Mouse (Mus musculus): ENCODE measurements around the gene Exoc6b. TPM values are rescaled to one million over a fixed set of nuclear protein-coding genes. Genes with fewer than 3 reads are reported as not detected.

The Exoc6b gene
- polyA plus RNA-seq, 1 experiment from 2014 or later: 27.6 TPM

DNA sequence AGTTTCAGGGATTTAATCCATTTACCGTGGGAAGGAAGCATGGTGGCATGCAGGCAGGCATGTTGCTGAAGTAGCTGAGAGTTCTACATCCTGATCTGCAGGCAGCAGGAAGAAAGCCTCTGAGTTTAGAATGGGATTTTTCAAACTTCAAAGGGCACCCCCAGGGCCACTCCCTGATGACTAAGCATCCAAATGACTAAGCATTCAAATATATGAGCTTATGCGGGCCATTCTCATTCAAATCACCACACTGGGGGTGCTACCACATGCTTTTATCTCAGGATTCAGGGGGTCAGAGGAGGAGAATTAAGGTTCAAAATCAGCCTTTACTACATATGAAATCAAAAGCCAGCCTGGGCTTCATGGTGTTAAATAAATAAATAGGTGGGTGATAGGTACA is 5.7 kb upstream of the Exoc6b start:
- 17% methylated on average over 2 of the region's 2 CpGs for WGBS
- no peak for ATAC-seq (replicated peaks; ENCODE audit: low FRiP score, low TSS enrichment, low read depth)
- Histone ChIP-seq H3K27me3 (replicated peaks; ENCODE audit: control insufficient read depth, insufficient read depth, low read length) (no peaks in the 10 kb centered on the region), H3K4me3 (ENCODE audit: low read depth, low read length) (no peak overlapping the region), H3K9me3 (ENCODE audit: control insufficient read depth, low read length) (no peaks in the 10 kb centered on the region), H3K36me3 (ENCODE audit: control insufficient read depth, insufficient read depth, low read length) (no peaks in the 10 kb centered on the region), H3K9ac (ENCODE audit: low read length) (no peak overlapping the region), H3K4me1 (replicated peaks; ENCODE audit: control insufficient read depth, insufficient read depth, low read length) (no peaks in the 10 kb centered on the region), H3K27ac (ENCODE audit: low read depth) (no peak overlapping the region), H3K4me2 (ENCODE audit: low read length) (no peak overlapping the region)
- no peak for DNase-seq (ENCODE audit: low spot score)

DNA sequence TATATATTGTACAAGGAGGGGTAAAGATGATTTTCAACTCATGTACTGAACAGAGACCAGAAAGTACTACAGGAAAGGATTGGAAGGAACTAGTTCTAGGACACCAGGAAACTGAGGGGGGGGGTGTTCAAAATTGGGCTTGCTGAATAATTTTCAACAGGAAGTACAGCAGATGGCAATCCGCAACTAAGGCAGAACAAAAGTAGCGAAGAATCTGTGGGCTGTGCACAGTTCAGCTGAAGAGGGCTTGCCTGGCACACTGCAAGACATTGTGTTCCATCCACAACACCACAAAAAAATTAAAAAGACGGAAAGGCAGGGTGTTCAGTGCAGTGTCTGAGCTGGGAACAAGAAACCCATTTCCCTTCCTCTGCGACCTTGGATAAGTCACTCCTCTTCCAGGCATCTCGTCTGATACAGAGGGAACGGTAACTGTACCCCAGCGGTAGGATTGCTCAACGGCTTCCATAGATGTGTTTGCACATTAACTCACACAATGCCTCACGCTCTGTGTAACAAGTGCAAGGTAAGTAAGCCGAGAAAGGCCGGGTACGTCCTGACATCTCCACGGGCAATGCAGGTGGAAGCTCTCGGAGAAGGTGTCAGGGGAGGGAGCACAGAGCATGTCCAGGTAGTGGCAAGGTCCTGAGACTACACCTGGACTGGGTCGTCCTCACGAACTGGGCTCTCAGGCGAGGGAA is 841 bp downstream of the Exoc6b start:
- no peaks in the 10 kb centered on the region for H3K36me3 ChIP-seq (ENCODE audit: control insufficient read depth, insufficient read depth, low read length)
- peaks cover 4% of the 10 kb centered on the region; the same call in 1 of the 2 replicates for H3K4me1 ChIP-seq (replicated peaks; ENCODE audit: control insufficient read depth, insufficient read depth, low read length)
- no peaks in the 10 kb centered on the region for H3K27me3 ChIP-seq (replicated peaks; ENCODE audit: control insufficient read depth, insufficient read depth, low read length)
- no peaks in the 10 kb centered on the region for H3K9me3 ChIP-seq (ENCODE audit: control insufficient read depth, low read length)
- 4% methylated on average over 17 of the region's 17 CpGs for WGBS
- ATAC-seq (replicated peaks; ENCODE audit: low FRiP score, low TSS enrichment, low read depth): peak; percentile 1
- H3K27ac ChIP-seq (ENCODE audit: low read depth): peak overlapping the region; percentile 77
- peak; percentile 73 for DNase-seq (ENCODE audit: low spot score)
- H3K4me3 ChIP-seq (ENCODE audit: low read depth, low read length): peak overlapping the region; percentile 83
- H3K4me2 ChIP-seq (ENCODE audit: low read length): peak overlapping the region; percentile 70
- H3K9ac ChIP-seq (ENCODE audit: low read length): peak overlapping the region; percentile 75

DNA sequence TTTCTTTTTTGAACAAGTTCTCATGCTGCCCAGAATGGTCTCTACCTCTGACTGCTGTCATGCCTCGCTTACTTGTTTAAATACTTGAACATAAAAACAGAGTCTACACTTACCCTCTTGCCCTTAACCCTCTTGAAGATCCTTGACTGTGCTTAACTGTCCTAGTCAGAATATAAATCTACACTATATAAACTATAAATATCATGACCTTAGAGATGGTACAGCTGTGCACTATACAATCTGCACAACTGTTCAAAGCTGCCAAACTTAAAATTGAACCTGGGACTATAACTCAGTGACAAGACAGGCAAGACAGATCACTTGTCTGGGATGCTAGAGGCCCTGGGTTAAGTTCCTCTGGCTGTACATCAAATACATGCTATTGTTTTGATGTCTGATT is 11.7 kb downstream of the Exoc6b start:
- Histone ChIP-seq H3K27me3 (replicated peaks; ENCODE audit: control insufficient read depth, insufficient read depth, low read length) (no peaks in the 10 kb centered on the region), H3K4me1 (replicated peaks; ENCODE audit: control insufficient read depth, insufficient read depth, low read length) (no peaks in the 10 kb centered on the region), H3K9me3 (ENCODE audit: control insufficient read depth, low read length) (no peaks in the 10 kb centered on the region), H3K36me3 (ENCODE audit: control insufficient read depth, insufficient read depth, low read length) (no peaks in the 10 kb centered on the region), H3K4me2 (ENCODE audit: low read length) (no peak overlapping the region), H3K9ac (ENCODE audit: low read length) (no peak overlapping the region), H3K4me3 (ENCODE audit: low read depth, low read length) (no peak overlapping the region), H3K27ac (ENCODE audit: low read depth) (no peak overlapping the region)
- 30% methylated on average over 1 of the region's 1 CpGs for WGBS
- DNase-seq (ENCODE audit: low spot score) (no peak), ATAC-seq (replicated peaks; ENCODE audit: low FRiP score, low TSS enrichment, low read depth) (no peak)

DNA sequence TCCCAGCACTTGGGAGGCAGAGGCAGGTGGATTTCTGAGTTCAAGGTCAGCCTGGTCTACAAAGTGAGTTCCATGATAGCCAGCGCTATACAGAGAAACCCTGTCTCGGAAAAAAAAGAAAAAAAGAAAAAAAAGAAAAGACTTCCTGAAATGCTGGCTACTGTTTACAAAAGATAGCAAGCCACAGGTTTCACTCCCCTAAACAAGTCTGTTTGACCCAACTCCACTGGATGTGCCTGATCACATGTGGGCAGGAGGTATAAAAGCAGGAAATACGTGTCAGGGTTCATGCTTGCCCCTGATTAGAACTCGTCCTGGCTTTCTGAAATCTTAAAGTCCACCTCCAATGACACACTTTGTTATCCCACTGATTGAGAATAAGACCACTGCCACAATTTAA is 18.2 kb downstream of the Exoc6b start:
- Histone ChIP-seq H3K9me3 (ENCODE audit: control insufficient read depth, low read length) (no peaks in the 10 kb centered on the region), H3K27ac (ENCODE audit: low read depth) (no peak overlapping the region), H3K4me1 (replicated peaks; ENCODE audit: control insufficient read depth, insufficient read depth, low read length) (no peaks in the 10 kb centered on the region), H3K9ac (ENCODE audit: low read length) (no peak overlapping the region), H3K27me3 (replicated peaks; ENCODE audit: control insufficient read depth, insufficient read depth, low read length) (peaks cover 3% of the 10 kb centered on the region), H3K4me3 (ENCODE audit: low read depth, low read length) (no peak overlapping the region), H3K36me3 (ENCODE audit: control insufficient read depth, insufficient read depth, low read length) (no peaks in the 10 kb centered on the region), H3K4me2 (ENCODE audit: low read length) (no peak overlapping the region)
- 89% methylated on average over 4 of the region's 4 CpGs for WGBS
- no peak for ATAC-seq (replicated peaks; ENCODE audit: low FRiP score, low TSS enrichment, low read depth)
- no peak for DNase-seq (ENCODE audit: low spot score)

DNA sequence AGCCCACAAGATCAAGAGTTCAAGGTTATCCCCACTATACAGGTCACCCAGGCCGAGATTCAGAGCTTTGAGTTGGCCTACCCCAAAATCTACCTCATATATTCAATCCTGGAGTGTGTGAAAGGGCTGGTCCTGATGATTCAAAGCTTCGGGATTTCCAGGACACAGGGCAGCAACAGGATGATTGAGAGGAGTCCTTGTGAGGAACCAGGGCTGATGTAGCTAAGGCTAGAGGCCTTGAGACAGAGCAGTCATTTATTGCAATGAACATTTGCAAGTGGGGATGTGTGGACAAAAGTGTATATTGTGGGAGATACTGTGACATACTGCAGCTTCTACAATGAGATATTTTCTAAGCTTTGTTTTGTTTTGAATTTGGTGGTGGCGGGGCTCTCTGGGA is 22.8 kb downstream of the Exoc6b start:
- no peak overlapping the region for H3K4me2 ChIP-seq (ENCODE audit: low read length)
- no peaks in the 10 kb centered on the region for H3K9me3 ChIP-seq (ENCODE audit: control insufficient read depth, low read length)
- ATAC-seq (replicated peaks; ENCODE audit: low FRiP score, low TSS enrichment, low read depth) (no peak), DNase-seq (ENCODE audit: low spot score) (no peak)
- no peak overlapping the region for H3K9ac ChIP-seq (ENCODE audit: low read length)
- no peaks in the 10 kb centered on the region; the same call in 1 of the 2 replicates for H3K27me3 ChIP-seq (replicated peaks; ENCODE audit: control insufficient read depth, insufficient read depth, low read length)
- no peak overlapping the region for H3K27ac ChIP-seq (ENCODE audit: low read depth)
- H3K36me3 ChIP-seq (ENCODE audit: control insufficient read depth, insufficient read depth, low read length): no peaks in the 10 kb centered on the region
- H3K4me1 ChIP-seq (replicated peaks; ENCODE audit: control insufficient read depth, insufficient read depth, low read length): no peaks in the 10 kb centered on the region
- H3K4me3 ChIP-seq (ENCODE audit: low read depth, low read length): no peak overlapping the region
- 86% methylated on average over 3 of the region's 3 CpGs for WGBS

DNA sequence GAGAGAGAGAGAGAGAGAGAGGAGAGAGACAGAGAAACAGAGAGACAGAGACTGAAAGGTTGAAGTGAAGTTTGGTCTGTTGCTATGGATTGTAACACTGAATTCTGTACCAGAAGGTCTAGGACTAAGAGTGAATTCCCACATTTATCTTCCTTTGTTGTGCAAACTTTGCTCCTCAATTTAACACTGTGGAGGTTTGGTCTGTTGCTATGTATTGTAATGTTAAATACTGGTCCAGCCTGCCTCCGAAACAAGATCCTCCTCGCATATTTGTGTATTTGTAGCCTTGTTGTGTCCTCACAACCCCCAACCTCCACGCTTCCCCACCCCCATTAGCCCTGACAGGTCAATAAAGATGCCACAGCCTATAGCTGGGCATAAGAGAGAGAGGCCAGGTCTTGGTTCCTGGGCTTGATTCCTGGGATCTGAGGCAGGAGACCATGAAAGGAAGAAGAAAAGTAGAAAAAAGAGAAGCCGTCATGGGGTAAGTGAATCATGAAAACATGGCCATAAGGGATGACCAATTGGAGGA is 24.6 kb downstream of the Exoc6b start:
- WGBS: 59% methylated on average over 4 of the region's 4 CpGs
- Histone ChIP-seq H3K9me3 (ENCODE audit: control insufficient read depth, low read length) (no peaks in the 10 kb centered on the region), H3K4me2 (ENCODE audit: low read length) (no peak overlapping the region), H3K4me1 (replicated peaks; ENCODE audit: control insufficient read depth, insufficient read depth, low read length) (no peaks in the 10 kb centered on the region), H3K27ac (ENCODE audit: low read depth) (no peak overlapping the region), H3K27me3 (replicated peaks; ENCODE audit: control insufficient read depth, insufficient read depth, low read length) (no peaks in the 10 kb centered on the region; the same call in 1 of the 2 replicates), H3K4me3 (ENCODE audit: low read depth, low read length) (no peak overlapping the region), H3K9ac (ENCODE audit: low read length) (no peak overlapping the region), H3K36me3 (ENCODE audit: control insufficient read depth, insufficient read depth, low read length) (no peaks in the 10 kb centered on the region)
- no peak for DNase-seq (ENCODE audit: low spot score)
- ATAC-seq (replicated peaks; ENCODE audit: low FRiP score, low TSS enrichment, low read depth): no peak

DNA sequence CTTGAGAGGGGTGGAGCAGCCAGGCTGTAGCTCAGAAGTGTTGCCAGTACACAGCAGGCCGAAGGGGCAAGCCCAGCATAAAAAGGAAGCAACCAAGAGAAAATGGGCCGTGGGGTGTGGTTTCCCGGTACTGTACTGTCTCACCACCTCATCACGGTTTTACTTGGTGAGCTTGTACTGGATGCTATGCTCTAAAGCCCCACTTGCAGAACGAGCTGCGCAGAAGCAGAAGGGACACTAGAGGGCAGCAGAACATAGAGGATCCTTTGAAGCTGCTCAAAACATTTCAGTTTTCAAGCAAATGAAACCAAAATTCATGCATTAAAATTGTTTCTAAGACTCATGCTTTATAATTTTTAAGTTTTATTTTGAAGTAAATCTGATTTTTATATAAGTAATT is 31.6 kb downstream of the Exoc6b start:
- H3K27me3 ChIP-seq (replicated peaks; ENCODE audit: control insufficient read depth, insufficient read depth, low read length): no peaks in the 10 kb centered on the region
- no peaks in the 10 kb centered on the region for H3K9me3 ChIP-seq (ENCODE audit: control insufficient read depth, low read length)
- 8% methylated on average over 6 of the region's 6 CpGs for WGBS
- no peaks in the 10 kb centered on the region for H3K4me1 ChIP-seq (replicated peaks; ENCODE audit: control insufficient read depth, insufficient read depth, low read length)
- H3K4me3 ChIP-seq (ENCODE audit: low read depth, low read length): no peak overlapping the region
- no peak overlapping the region for H3K4me2 ChIP-seq (ENCODE audit: low read length)
- ATAC-seq (replicated peaks; ENCODE audit: low FRiP score, low TSS enrichment, low read depth): no peak
- DNase-seq (ENCODE audit: low spot score): peak; percentile 73
- no peaks in the 10 kb centered on the region for H3K36me3 ChIP-seq (ENCODE audit: control insufficient read depth, insufficient read depth, low read length)
- H3K9ac ChIP-seq (ENCODE audit: low read length): no peak overlapping the region
- H3K27ac ChIP-seq (ENCODE audit: low read depth): no peak overlapping the region

DNA sequence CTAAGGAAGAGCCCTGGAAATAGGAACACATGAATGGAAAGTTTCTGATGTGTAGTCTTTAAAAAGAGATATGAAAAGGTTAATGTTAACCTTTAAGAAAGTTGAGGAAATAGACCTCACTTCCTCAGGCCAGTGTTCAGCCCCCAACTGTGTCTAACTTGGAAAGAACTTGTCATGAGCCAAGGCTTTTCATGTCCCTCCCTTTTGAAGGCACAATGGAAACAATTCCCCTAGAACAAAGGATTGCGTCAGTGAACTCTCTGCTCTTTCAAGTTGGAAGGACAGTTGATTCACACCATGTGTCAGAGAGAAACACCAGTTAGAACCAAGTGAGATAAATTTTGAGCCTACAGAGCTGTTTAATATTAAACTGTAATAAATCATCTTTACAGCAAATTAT is 39.6 kb downstream of the Exoc6b start:
- DNase-seq (ENCODE audit: low spot score): no peak
- 84% methylated on average over 1 of the region's 1 CpGs for WGBS
- Histone ChIP-seq H3K27me3 (replicated peaks; ENCODE audit: control insufficient read depth, insufficient read depth, low read length) (no peaks in the 10 kb centered on the region), H3K4me2 (ENCODE audit: low read length) (no peak overlapping the region), H3K4me1 (replicated peaks; ENCODE audit: control insufficient read depth, insufficient read depth, low read length) (no peaks in the 10 kb centered on the region), H3K36me3 (ENCODE audit: control insufficient read depth, insufficient read depth, low read length) (no peaks in the 10 kb centered on the region), H3K4me3 (ENCODE audit: low read depth, low read length) (no peak overlapping the region), H3K9me3 (ENCODE audit: control insufficient read depth, low read length) (no peaks in the 10 kb centered on the region), H3K9ac (ENCODE audit: low read length) (no peak overlapping the region), H3K27ac (ENCODE audit: low read depth) (no peak overlapping the region)
- no peak for ATAC-seq (replicated peaks; ENCODE audit: low FRiP score, low TSS enrichment, low read depth)

DNA sequence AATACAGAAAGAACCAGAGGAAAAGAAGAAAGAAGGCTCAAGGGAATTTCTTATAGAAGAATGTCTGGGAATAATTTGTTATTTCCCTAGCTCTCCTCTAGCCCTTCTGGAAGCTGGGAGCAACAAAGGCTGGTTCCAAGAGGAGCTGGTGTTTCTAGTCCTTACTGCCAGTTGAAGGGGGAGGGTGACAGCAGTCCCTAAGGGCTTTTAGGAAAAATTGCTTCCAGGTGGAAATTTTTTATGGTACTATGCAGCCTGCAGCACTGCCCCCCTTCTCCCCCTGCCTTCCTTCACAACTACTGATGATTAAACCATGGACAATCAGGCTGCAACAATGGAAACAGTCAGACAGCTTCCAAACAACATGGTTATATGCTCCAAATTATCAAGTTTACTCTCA is 44.9 kb downstream of the Exoc6b start:
- Histone ChIP-seq H3K4me1 (replicated peaks; ENCODE audit: control insufficient read depth, insufficient read depth, low read length) (no peaks in the 10 kb centered on the region), H3K27ac (ENCODE audit: low read depth) (no peak overlapping the region), H3K27me3 (replicated peaks; ENCODE audit: control insufficient read depth, insufficient read depth, low read length) (no peaks in the 10 kb centered on the region), H3K4me3 (ENCODE audit: low read depth, low read length) (no peak overlapping the region), H3K9ac (ENCODE audit: low read length) (no peak overlapping the region), H3K9me3 (ENCODE audit: control insufficient read depth, low read length) (no peaks in the 10 kb centered on the region), H3K4me2 (ENCODE audit: low read length) (no peak overlapping the region), H3K36me3 (ENCODE audit: control insufficient read depth, insufficient read depth, low read length) (no peaks in the 10 kb centered on the region)
- ATAC-seq (replicated peaks; ENCODE audit: low FRiP score, low TSS enrichment, low read depth) (no peak), DNase-seq (ENCODE audit: low spot score) (no peak)

All from intestine, embryonic 14.5 days (tissue).